Mouse (Mus musculus) brain, embryonic 14.5 days (tissue): ENCODE data around the gene Marc1.

Experiments
- CTCF ChIP-seq: fragments of 200-500 bp; IDR thresholded peaks from 2 replicates; pipeline ENCODE4 v1.5.1; 2012; ENCODE audit warnings: inconsistent platforms, mild to moderate bottlenecking, moderate library complexity, borderline replicate concordance; ENCODE audit not compliant: insufficient read depth, insufficient read length; ENCODE audit errors: extremely low read depth
- POLR2A ChIP-seq: fragments of 200-500 bp; IDR thresholded peaks from 2 replicates; pipeline ENCODE4 v1.6.1; 2012; ENCODE audit warnings: mild to moderate bottlenecking, inconsistent platforms, borderline replicate concordance; ENCODE audit not compliant: poor library complexity, insufficient read depth, insufficient read length, severe bottlenecking; ENCODE audit errors: extremely low read depth

DNA sequence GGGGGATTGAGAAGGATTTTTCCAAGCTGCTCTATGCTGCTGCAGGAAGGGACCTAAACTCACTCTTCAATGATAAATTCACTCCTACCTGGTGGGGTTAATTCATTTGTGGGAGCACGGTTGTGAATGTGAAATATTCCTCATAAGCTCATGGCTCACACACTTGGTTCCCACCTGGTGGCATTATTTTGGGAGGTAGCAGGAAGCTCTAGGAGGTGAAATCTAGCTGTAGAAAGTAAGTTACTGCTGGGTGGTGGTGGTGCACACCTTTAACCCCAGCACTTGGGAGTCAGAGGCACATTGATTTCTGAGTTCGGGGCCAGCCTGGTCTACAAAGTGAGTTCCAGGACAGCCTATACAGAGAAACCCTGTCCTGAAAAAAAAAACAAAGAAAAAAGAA, 73.9 kb downstream of the Marc1 start:
- TF ChIP-seq POLR2A (no peak), CTCF (no peak)
